Mouse (Mus musculus) kidney, adult 8-10 months (tissue): ENCODE results near the gene Ndufaf8.

Experiments used
- DNase-seq, 2 experiments: peaks; one replicate each; pipeline ENCODE4 v3.0.0; 2022

Ndufaf8 gene

DNA sequence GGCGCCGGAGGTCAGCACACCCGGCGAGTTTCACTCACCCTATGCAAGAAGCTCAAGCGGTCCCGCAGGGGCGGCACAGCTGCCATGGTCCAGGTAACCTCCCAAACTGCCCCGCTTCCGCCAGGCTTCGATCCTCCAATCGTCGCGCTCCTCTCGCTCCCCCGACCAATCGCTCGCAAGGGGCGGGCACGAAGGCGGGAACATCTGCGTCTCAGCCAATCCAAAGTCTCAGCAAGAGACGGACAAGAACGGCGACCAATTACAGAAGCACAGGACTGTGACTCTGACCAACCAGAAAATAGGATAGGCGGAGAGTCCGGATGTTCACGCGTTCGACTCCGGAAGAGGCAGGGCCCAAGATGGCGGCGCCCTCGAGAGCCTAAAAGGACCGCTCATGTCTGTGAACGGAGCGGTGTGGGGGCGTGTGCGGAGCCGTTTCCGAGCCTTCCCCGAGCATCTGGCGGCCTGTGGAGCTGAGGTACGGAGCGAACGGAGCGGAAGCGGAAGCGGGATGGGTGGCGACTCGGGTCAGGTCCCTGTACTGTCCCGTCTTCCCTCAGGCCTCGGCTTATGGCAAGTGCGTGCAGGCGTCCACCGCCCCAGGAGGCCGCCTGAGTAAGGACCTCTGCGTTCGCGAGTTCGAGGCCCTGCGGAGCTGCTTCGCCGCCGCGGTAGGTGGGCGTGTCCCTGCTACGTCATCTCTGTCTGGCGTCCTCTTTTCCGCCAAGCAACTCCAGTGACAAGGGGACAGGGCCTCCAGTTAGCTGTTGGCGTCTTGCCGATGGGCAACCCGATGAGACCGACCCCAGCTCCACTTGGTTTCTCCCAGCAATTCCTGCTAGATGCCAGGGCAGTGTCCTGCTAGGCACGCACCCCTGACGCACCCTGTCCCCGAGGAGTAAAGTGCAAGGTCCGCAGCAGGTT lies at the start of gene Ndufaf8, which contains the start of gene Tepsin:
Ndufaf8 (plus strand) TSS at position 341 of the 924 bp plus-strand sequence.
Tepsin (minus strand) TSS at position 144 of the 924 bp plus-strand sequence.
- peak; percentile 99 to 100 for DNase-seq

DNA sequence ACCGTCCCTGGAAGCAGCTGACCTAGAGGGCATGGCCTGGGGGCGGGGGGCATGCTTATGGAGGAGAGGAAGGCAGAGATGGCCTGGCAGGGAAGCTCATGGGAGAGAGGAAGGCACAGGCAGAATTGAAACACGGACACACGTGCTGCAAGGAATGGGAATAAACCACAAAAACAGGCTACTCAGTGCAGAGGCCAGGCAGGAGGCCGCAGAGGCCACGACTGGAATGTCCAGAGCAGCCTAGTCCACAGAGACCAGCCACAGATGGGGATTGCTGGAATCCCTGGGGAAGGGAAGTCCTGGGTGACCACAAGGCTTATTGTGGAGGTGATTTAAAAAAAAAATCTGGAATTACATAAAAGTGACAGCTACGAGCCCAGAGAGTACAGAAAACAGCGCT lies 49.7 kb upstream of the Ndufaf8 start:
- DNase-seq: peak; percentile 27 to 34

DNA sequence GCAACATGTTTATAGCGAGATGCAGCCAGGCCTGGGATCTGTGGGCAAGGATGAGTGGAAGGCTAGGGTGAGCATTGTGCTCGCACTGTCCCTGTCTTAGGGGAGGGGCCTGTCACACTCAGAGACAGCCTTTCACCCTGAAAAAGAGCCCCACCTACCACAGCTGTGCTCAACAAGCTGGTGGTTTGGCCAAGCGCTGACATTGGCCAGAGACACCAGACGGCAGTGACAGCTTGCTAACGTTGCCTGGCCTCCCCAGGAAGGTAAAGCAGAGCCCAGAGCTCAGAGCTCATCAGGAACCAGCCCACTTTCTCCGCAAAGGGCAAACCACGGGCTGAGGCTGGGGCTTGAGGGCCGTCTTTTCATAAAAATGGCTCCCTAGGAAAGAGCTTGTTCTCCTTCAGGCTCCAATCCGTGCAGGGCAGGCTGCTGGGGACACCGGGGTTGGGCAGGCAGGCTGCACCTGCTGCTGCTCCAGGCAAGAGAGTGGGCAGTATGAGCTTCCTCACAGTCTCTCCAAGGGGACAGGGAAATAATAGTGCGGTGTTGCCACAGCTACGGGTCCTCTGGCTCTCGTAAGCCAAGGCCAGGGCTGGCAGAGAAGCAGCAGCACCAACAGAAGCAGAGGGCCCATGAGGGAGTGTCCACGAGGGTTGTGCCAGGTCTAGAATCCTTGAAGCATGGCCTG lies 47.5 kb upstream of the Ndufaf8 start:
- DNase-seq: no peak

GRCm38 (mm10) chr11:120052274-120052673 lies 46.5 kb upstream of the Ndufaf8 start:
- DNase-seq: no peak

DNA sequence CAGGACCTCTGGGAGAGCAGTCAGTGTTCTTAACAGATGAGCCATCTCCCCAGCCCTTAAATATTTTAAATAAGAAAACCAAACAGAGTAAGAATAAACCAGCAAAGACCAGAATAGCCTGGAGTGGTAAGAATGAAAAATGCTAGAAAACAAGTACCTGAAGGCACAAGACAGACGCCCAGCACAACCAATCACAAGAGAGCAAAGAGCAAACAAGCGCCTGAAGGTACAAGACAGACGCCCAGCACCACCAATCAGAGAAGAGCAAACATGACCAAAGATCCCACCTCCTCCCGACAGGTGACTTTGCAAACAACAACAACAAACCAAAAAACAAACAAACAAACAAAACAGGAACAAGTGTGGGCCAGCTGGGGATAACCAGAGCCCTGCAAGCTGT lies 44.9 kb upstream of the Ndufaf8 start:
- no peak for DNase-seq

GRCm38 (mm10) chr11:120055953-120056732 lies 42.6 kb upstream of the Ndufaf8 start:
- DNase-seq: no peak

DNA sequence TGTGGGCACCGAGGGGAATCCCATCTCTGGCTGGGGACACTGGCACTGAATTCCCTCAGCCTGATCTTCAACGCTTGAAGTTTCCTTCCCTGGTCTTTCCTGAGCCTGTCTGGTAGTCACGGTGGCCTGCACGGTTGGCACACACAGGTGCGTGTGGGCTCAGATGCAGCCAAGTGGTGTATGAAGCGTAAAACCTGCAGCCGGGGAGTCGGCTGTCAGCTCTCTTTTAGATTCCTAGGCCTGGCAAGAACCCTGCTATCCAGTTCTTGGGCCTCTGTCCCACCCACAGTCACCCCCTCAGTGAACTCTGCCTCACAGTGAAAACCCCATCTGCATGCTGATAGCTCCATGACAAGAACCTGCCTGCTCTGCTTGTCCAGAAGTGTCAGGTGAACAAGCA lies 38.1 kb upstream of the Ndufaf8 start:
- DNase-seq: no peak

DNA sequence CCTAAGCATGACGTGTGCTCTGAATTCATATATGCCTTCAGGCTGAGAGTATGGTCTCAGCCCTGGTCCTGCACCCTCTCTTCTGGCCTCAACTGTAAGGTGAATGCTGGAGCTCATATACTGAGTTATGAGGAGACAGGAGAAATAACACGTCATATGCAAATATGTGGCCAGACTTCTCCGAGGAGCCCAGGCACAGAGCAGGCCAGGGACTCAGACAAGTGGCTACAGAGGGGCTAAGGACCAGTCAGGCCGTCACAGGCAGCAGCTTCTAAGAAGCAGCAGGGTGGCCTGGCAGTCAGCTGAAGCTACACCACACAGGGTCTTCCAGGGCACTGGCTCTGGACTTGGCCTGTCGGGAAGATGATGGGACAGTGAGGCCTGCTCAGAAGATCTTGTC lies 35.4 kb upstream of the Ndufaf8 start:
- DNase-seq: no peak

DNA sequence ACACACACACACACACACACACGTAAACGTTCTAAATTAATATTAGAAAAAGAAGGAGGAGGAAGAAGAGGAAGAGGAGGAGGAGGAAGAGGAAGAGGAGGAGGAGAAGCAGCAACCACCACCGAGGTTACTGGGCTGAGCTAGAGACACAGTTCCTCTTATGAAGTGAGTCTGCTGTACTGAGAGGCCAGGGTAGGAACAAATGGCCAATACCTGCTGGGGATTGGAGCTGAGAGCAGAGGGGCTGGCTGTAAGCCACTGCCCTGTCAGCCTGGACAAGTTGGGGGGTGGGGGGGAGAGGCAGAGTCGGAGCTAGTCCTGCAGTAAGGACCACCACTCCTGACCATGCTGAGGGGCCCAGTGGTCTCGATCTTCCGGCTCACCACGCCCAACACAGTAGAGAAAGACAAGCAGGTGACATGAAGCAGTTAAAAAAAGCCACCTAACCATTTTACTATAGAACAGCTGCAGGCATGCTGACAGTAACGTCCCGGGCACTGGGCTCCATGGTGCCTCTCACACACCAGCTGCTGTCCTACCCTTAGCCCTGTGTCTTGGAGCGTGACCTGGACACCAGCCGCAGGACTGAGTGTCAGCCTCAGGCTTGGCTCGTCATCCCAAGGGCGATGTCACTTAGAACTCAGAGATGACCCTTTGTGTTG lies 34.6 kb upstream of the Ndufaf8 start:
- no peak for DNase-seq

DNA sequence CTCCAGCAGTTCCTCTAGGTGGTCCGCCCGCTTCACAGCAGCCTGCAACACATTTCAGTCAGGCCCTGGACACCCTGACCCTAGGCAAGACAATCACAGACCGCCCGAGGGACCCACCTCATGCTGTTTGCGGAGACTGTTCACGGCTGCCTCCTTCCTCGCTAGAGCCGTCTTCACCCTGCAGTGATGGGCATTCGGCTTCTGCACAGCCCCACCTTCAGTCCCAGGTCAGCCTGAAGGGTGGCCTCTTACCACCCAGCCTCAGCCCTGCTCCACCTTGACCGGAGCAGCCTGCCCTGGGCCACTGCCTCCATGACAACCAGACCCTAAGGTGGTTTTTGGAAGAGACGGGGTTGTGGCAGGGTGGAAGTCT lies 34.1 kb upstream of the Ndufaf8 start:
- no peak for DNase-seq

- peak; percentile 57 to 60 for DNase-seq
Measured at GRCm38 (mm10) chr11:120065291-120065690, 33.4 kb upstream of the Ndufaf8 start.

DNA sequence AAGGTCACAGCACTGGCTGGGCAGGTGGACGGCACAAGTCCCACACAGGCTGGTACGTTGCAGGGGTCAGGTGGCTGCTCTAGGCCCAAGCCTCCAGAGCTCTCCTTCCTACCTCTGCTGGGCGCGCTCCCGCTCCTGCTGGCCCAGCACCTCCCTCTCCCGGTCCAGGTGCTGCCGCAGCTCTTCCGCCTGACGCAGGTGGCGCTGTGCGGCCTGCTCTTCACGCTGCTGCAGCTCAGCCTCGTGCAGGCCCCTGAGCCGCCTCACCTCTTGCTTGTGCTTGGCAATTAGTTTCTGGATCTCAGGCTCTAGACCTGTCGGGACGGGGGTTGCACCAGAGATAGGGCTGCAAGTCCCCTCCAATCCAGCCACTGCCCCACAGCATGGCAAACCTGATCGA lies 30.9 kb upstream of the Ndufaf8 start:
- no peak for DNase-seq

DNA sequence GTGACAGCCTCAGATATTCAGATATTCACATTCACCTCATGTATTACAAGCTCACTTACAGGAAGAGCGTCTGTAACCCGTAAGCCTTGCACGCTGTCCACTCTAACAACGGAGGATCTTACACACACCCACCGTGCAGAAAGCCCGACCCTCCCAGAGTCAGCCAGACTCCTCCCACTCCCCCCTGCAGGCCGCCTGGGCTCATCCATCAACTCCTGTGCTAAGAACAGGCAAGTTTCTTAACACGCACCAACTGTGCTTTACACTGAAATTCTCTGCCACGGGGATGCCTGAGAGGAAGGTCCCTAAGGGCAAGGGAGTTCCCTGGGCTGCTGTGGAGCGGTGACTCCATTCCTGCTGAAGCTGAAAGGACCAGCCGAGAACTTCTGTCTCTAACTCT lies 29.5 kb upstream of the Ndufaf8 start:
- no peak for DNase-seq

DNA sequence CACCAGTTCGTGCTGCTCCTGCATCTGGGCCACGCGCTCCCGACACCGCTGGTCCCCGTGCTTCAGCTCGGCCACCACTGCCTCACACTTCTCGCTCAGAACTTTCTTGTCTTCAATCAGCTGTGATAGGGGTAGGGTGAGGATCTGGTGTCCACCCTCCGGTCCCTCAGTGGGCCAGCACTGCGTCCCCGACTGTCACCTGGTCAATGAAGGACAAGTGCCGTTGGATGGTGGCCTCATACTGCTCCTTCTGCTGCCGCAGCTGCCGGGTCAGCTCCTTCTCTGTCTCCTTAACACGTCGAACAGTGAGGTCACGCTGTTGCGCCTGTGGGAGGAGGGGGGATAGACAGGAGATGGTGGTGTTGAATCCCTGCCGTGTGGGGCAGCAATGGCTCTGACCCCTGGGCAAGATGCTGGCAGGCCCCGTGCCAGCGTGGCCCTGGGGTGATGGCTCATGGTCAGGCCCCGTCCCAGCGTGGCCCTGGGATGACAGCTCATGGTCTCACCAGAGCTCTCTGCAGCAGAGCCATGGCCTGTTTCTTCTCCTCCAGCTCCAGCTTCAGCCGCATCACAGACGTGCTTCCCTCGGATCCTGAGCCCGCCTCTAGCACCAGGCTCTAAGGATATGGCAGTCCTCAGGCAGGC lies 28.3 kb upstream of the Ndufaf8 start:
- DNase-seq: no peak

DNA sequence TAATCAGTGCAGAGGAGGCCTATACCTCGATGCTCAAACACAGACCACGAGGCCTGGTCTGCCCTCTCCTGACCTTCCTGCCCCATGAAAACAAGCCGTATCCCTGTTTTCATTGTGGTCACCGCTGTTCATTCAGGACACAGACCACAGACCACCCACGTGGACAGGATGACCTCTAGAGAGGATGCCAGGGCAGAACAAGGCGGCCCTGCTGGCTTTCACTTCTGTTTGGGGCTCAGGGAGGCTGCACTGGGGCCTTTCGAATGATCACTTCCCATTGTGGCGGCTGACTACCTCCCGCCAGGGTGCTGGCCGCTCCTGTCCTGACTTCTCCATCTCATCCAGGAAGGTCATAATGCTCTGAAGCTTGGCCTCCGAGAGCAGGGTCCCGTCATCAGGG lies 27.7 kb upstream of the Ndufaf8 start:
- no peak for DNase-seq

- no peak for DNase-seq
Measured at GRCm38 (mm10) chr11:120071731-120072320, 26.9 kb upstream of the Ndufaf8 start.

- DNase-seq: no peak
Measured at GRCm38 (mm10) chr11:120072986-120073647, 25.6 kb upstream of the Ndufaf8 start.

DNA sequence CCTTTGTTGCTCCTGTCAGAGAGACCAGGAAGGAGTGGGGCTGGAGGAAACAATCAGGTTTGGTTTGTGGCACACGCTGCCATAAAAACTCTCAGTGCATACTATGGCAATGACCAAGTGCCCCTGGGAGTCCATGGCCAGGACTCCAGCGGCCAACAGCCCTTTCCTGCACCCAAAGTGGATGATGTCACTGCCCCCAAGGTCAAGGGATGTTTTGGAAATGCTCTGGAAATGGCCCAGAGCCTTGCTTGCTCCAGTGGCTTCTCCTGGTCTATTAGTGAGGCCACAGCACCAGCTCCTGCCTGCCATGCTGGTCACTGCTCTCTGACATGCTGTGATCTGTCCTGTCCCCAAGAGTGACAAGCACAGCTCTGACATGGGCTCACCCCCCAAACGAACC lies 22.5 kb upstream of the Ndufaf8 start:
- DNase-seq: no peak

DNA sequence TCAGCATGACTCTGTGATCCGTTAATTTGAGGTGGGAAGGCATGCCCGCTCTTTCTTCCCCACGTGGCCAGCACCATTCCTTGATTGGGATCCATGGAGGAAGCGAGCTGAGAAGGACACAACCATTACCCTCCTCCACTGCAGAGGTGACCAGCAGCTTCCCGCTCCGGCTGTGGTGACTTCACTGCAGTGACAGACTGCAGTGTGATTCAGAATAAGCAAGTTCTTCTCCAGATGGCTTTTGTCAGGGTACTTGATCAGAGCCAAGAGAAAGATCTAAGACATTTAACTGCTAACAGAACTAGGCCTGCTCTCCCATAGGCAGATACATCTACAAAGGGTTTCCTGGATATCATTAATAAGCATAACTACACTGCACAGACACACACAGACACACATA lies 18.4 kb upstream of the Ndufaf8 start:
- DNase-seq: no peak

- DNase-seq: no peak
Measured at GRCm38 (mm10) chr11:120085891-120086627, 12.7 kb upstream of the Ndufaf8 start.
